Mouse (Mus musculus) cerebellum, adult 11-12 months (tissue): ENCODE data around the gene Gpx4.

Experiments
- DNase-seq: peaks from one replicate; pipeline ENCODE4 v3.0.0; 2022

The Gpx4 gene

GRCm38 (mm10) chr10:80076386-80076785 lies 29.4 kb downstream of the Gpx4 start:
- no peak for DNase-seq

DNA sequence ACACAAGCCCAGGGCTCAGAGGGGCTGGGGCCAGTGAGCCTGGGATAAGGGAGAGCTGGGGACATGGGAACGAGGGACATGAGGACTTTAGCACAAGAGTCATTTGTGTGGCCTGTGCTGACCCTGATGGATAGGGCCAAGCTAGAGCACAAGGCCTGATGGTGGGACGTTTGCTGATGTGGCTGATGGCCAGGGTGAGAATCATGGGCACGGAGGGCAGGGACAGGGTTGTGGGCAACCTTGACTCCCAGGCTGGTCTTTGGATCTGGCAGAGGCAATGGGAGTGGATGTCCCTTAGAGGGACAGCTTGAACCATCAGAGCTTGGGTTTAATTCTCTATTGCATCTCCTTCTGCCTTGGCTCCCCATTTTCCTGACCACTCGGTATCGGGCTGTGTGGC lies 30.3 kb downstream of the Gpx4 start:
- DNase-seq = no peak

GRCm38 (mm10) chr10:80078366-80078765 lies 31.4 kb downstream of the Gpx4 start:
- DNase-seq = no peak

GRCm38 (mm10) chr10:80080396-80081070 lies 33.6 kb downstream of the Gpx4 start:
- no peak for DNase-seq

DNA sequence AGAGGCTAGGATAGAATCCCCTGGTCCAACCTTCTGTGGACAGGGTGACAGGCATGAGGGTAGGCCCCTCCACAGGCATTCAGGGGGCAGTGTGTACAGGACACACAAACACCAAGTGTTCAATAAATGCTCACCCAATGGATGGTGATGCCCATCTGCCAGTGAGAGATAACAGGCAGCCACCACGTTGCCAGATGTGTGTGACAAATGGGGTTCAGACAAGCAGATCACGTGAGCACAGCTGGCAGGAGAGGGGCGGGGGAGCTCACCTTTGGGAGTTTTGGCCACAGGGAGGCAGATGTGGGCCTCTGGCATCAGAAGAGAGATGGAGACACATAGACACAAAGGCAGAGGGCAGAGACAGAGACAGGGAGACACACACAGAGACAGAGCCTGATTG lies 34.1 kb downstream of the Gpx4 start:
- DNase-seq = no peak

DNA sequence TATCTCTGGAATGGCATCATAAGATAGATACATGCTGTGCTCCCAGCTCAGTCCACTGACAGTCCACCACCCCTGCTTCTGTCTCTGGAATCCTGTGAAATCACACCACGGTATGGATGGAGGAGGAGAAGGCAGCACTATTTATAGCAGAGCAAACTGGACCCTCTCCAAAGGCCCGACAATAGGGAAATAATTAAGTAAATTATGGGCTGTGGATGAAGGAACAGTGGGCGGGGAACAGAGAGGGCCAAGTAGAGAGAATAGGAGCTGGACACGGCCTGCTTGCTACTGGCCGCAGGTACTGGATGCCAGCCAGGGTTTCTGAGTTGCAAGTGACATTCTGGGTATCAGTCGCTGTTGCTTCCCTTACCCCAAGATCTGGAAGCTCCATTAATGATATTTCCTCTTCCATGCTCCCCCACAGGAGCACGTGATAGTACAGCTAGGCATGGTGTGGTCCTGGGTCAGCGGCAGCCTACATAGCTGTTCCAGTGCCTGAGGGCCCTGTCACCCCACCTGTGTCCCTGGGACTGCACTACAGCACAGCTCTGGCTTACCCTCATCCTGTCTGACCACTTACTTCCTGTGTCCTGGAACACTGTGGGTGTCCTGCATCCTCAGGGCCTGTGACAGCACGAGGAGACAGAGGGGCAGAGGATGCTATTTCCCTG lies 38.0 kb downstream of the Gpx4 start:
- DNase-seq = peak; percentile 59

DNA sequence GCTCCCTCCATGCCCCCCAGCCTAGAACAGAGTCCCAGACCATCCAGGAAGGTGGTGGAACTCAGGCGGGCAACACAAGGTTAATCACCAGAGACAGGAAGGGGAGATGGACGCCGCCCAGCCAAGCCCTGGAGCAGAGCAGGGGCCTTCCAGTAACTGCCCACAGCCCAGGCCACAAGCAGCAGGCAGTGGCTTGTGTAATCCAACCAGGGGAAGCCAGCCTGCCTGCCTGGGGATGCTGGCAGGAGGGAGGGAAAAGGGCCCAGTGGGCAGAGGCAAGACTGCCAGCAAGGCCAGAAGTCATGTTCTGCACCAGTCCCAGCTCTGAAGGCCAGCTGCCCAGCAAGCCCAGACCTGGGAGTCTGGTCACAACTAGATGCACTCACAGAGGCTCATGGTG lies 39.9 kb downstream of the Gpx4 start:
- no peak for DNase-seq

GRCm38 (mm10) chr10:80087483-80087882 lies 40.5 kb downstream of the Gpx4 start:
- no peak for DNase-seq

GRCm38 (mm10) chr10:80089146-80089545 lies 42.2 kb downstream of the Gpx4 start:
- DNase-seq = no peak

DNA sequence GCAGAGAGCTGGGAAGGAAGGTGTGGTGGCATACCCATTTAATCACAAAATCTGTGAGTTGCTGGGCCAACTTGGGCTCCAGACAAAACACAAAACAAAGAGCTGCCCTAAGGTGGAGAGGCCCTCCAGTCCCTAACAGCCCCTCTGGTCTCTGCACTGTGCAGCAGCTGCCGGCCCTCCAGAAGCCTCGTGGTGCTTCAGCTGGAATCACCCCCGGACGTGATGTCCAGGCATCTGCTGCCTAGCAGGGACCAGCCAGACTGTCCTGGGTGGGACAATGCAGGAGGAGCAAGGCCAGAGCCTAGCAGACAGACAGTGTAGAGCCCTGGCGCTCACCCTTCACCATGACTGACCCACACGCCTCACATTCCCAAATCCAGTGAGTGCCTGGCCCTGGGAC lies 44.6 kb downstream of the Gpx4 start:
- DNase-seq = no peak

GRCm38 (mm10) chr10:80092690-80093089 lies 45.7 kb downstream of the Gpx4 start:
- DNase-seq = no peak

DNA sequence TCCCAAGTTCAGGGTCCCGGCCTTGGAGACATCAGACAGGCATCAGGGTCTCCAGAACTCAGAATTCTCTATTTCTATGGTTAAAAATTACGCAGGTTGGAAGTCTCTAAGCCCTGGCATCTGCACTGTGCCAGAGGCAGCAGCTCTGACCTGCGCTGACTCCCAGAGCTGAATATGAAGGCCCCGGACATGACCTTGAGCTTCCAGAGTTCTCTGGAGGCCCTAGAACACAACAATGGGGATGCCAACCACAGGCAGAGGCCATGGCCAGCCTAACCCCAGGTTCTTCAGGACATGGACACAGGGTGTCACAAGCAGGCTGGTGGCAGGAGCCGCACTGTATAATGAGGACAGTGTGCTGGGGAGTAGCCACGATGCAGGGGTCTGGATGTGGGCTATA lies 47.1 kb downstream of the Gpx4 start:
- no peak for DNase-seq

GRCm38 (mm10) chr10:80094684-80095083 lies 47.7 kb downstream of the Gpx4 start:
- DNase-seq = no peak

DNA sequence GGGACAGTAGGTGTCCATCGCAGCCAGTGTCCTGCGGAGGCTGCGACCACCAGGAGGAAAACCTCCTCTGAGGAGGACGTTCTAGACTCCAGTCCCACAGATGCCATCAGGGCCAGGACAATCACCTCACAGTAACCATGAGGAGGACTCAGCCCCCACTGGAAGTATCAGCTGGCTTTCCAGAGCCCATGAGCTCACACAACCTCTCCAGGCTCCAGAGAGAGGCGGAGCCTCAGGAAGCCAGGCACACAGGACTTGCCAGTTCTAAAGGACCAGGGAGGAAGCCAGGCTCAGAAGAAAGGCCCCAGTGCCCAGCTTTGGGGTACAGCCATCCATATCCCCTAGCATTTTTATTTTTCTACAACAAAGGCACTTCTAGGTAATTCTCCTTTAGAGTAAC lies 48.6 kb downstream of the Gpx4 start:
- DNase-seq = no peak

GRCm38 (mm10) chr10:80097275-80097674 lies 50.3 kb downstream of the Gpx4 start:
- no peak for DNase-seq

GRCm38 (mm10) chr10:80098630-80099029 lies 51.7 kb downstream of the Gpx4 start:
- no peak for DNase-seq

DNA sequence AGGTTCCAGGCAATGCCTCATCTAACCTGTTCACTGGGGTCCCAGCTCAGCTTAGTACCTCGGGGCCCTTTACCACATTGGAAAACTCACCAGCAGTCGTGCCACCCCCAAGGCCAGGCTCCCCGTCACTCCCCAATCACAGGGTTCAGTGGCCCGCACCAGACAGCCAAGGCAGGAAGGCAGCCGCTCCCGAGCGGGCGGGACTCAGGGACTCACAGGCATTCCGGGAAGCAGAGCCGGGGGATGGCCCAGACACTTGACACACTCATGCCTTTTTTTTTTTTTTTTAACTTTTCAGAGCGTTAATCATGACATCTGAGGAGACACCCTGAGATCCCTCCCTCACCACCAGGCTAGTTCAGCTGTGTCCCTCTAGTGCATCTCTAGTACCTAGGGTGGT lies 54.0 kb downstream of the Gpx4 start:
- DNase-seq = no peak

DNA sequence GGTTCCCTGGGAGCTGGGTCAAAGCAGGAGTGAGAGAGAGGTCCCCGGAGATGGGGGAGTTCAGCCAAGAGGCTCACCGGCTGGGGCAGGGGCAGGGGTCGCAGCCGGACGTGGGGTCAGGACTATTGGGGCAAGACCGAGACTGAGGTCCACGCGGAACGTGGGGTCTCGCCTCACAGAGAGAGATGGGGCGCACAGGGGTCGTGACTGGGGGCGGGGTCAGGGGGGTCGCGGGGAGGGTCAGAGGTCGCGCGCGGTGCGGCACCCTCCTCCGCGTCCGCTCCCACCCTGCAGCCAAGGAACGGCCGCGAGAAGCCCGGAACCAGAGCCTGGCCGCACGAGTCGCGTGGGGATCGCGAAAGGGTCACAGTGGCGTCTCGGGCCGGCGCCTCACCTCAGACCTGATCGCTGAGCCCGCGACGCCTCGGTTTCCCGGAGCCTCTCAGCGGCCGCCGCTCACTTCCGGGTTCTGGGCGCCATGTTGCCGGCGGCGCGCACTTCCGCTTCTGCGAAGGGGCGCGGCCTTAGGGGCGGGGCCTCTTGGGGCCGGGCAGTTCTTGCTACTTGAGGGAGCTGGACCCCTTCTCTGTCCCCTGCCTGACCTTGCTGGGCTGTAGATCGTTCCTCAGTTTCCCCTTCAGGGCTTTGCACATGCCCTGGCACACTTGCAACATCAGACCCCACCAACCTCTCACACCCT lies 55.4 kb downstream of the Gpx4 start:
- DNase-seq = peak; percentile 84

DNA sequence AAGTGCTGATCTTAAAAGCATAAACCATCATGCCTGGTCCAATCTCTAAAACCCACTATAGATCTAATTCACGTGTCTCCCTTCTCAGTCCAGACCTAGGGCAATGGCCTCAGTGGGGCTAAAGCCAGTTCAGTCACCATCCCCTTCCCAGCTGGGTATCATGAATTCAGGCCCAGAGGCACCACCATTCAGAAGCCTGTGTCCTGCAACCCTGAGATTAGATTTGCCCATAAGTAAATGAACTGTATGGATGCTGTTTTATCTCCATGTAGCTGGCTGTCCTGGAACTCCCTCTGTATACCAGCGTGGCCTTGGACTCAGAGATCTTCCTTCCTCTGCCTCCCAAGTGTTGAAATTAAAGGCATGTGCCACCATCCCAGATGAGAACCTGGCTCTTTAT lies 56.1 kb downstream of the Gpx4 start:
- DNase-seq = no peak

- no peak for DNase-seq
Observed at GRCm38 (mm10) chr10:80104181-80104580, 57.2 kb downstream of the Gpx4 start.

- DNase-seq = no peak
Observed at GRCm38 (mm10) chr10:80105460-80105859, 58.5 kb downstream of the Gpx4 start, which contains the start of gene Sbno2. Gene Sbno2 (minus strand): TSS chr10:80105571.

DNA sequence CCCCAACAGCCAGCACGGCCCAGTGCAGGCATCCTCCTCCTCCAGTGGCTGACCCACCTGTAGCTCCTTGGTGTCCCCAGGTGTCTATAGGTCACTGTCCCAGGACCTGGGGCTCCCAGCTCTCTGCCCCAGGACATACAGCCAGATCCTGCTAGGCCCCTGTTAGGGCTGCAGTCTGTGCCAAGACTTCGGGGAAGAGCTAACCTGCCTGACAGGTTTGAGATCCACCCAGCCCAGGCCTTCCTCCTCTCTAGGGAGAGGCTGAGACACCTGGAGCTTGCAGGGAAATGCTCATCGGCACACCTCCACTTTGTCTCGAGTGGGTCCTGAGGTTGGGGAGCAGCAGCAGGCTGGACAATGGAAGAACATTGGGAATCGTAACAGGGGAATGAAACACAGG lies 59.0 kb downstream of the Gpx4 start:
- DNase-seq = peak; percentile 33
